Mouse (Mus musculus): Measurements from ENCODE around the gene Cpne4. TPM values are rescaled to one million over a fixed set of nuclear protein-coding genes. Genes with fewer than 3 reads are reported as not detected.

The Cpne4 gene
- total RNA-seq, 2 experiments from 2014 or later: 123 to 148 TPM

DNA sequence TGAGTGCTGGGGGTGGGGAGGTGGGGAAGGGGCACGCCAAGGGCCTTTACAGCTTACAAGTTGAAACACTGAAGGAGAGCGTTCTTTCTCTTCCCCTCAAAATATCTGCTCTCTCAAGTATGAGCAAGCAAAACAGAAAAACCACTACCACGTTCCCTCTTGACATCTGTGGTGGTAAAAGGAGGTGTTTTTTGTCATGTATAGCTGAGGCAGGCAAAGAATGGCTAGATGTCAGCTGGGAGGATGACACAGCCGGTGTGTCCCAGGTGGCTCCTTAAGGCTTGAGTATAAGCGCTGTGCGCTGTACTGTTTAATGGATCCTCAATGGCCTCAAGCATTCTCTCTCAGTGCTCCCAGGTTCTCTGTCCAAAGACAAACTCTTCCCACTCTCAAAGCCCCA lies 331.5 kb downstream of the Cpne4 start:
- no peak for DNase-seq

DNA sequence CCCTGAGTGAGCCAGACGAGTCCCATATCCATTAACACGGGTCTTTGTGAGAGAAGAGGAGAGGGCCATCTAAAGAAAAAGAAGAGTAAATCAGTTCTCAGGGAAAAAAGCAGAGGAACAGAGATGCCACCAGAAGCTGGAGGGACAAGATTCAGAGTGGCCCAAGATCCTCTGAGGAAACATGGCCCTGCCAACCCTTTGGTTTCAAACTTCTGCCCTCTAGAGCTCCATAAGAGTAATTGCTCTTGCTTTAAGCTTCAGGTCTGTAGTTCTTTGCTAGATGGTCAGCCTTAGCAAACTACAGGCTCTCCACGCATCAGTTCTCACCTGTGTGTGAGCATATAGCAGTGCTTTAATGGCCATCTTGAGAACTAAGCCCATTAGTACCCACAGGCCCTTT lies 343.4 kb downstream of the Cpne4 start:
- no peak for DNase-seq

DNA sequence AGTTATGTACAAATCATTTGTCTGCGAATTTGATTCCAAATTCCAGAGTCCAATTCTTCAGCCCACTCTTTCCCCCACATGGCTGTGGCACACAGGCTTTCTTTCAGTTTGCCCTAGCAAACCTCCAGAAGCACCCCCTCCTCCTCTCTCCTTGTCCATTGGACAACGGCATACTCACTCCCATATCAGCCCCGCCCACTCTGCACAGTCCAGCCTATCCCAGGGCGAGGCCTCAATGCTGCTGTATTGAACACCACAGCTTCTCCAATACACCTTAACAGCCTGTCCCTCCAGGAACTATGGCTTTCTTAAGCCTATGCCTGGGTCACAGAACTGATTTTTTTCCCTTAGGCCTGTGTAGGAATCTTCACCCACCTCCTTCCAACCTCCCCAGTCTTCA lies 348.3 kb downstream of the Cpne4 start:
- no peak for DNase-seq

DNA sequence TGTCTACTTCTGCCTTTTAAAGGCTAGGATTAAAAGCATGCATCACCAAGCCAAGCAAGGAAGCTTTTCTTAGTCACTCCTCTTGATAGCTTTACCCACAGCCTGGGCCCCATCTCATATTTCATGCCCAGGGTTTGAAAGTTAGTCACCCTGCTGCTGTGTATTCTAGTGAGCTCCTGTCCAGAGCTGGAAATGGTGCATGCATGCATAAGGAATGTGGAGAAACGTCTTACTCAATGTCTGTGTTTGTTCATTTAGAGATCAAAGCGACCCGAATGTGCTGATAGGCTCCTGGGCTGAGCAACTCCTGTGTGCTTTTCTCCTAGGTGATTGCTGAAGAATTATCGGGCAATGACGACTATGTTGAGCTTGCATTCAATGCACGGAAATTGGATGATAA lies 354.0 kb downstream of the Cpne4 start:
- DNase-seq: no peak

DNA sequence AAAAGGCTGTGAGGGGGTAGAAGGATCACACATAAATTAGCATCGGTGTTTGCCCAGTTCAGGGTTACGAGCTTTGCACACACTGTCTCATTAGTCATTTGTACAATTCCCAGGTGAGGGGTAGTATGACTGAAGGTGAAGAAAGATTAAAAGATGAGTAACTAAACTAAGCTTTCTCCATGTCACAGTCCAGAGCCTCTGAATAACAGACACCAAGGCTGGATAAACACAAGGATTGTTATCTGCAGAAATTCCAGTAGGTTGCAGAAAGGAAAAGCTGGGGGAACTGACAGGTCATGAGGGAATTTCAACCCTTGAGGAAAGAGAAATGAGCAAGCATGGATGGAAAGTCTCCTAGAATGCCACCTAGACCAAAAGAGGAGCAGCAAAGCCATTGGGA lies 354.7 kb downstream of the Cpne4 start:
- DNase-seq: no peak

DNA sequence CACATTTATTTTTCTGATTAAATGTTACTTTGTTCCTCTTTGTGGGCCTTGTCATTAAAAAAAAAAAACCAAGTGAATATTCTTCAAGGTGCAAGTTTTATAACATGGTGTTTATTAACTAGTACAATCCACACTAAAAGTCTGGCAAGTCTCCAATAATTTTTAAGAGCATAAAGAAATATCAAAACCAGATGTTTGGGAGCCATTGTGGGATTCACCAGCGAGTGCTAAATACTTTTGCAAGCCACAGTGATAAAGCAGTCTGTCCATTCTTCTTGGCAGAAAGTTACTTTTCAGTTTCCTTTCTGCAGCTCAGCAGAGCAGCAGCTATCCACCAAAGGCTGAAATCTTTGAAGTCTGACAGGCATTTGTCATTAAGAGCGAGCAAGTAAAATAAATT lies 365.6 kb downstream of the Cpne4 start:
- DNase-seq: no peak

DNA sequence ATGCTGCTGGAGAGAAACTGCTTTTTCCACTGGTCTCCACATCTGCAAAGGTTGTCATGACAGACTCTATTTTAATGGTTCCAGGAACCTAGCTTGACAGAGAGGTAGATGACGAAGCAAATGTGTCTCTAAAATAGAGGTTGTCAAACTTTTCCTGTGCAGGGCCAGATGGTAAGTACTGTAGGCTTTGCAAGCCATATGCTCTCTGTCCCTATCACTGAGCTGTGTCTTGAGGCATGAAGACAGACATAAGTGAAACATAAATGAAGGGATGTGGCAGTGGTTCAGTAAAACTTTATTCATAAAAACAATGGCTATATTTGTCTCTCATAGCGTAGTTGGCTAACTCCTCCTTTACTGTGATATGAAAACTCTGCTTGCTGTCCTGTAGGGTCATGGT lies 366.2 kb downstream of the Cpne4 start:
- no peak for DNase-seq

DNA sequence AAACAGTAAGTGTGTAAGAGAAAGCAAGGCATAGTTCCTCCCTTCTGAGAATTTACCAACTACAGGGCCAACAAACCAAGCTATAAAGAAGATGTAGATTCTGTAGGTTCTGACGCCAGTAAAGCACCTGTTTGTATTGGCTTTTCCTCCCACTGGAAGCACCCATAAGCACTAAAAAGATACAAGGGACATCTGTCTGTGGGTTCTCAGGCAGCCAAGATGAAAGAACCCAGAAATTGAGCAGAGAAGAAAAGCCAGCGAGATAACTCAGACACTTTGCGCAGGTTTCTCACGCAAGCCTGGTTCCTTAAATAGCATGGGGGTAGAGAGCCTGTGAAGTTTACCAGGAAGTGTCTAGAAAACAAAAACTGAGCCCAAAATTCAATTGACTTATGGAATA lies 374.1 kb downstream of the Cpne4 start:
- DNase-seq: no peak

DNA sequence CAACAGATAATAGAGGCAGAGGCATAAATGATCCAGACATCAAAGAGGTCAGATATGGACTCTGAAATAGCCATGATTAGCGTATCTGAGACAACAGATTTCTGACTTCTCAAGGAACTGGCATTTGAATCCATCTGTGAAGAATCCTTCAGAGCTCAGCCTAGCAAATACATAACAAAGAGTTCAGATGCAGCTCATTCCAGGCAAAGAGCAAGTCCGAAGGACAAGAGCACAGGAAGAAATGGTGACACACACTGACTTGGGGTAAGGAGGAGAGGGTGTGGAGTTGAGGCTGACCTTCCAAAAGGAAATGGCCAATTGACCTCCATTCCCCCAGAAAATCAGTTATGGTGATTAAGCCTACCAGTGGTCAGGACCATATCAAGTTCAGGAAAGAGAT lies 375.0 kb downstream of the Cpne4 start:
- DNase-seq: no peak

DNA sequence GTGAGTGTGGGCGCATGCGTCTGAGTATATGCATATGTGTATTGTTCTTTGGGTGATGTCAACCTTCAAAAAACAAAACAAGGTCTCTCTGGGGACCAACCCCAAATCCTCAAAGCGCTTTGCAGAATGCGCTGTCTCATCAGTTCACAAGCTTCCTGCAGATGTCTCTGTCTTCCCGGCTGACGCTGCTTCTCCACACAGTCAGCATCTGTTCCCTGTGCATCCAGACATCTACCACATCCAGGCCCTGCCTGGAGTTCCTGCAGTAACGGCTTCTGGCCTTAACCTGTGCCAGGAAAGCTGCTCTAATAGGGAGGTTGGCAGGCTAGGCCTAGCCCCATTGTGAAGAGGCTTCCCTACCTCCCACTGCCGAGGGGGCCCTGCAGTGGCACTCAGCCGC lies 381.7 kb downstream of the Cpne4 start:
- DNase-seq: peak; percentile 14 to 20

DNA sequence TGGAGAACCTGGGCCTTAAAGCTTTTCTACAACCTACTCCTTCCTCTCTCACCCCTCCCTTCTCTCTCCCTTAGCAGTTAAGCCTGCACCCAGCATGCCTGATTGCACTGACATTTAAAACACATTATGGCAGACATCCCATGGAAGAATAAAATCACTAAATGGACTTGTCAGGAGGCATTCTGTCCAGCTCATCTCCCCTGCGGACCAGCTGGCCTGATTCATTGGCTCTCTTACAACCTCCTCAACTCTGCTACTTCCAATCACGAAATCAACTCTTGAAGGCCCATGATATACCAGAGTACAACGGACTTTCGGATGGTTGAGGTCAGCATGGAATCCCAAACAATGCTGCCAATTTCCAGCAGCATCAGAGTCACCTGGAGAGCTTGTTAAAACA lies 393.3 kb downstream of the Cpne4 start:
- no peak for DNase-seq

DNA sequence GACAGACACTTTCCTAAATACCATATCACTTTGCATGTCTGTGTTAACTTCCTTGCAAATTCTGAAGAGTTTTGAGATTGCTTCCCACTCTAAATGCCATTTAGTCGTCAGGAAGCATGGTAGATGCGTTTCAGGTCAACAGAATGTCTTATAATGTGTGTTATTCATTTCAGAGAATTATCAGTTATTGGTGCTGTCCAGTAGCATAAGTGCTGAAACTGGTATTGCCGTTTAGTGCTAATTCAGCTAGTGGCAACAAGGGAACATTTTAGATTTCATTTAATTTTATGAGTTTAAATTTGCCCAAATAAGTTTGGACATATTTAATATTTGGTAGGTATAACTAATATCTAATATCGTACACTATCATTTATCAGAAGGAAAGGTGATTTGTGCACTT lies 403.5 kb downstream of the Cpne4 start:
- DNase-seq: no peak

DNA sequence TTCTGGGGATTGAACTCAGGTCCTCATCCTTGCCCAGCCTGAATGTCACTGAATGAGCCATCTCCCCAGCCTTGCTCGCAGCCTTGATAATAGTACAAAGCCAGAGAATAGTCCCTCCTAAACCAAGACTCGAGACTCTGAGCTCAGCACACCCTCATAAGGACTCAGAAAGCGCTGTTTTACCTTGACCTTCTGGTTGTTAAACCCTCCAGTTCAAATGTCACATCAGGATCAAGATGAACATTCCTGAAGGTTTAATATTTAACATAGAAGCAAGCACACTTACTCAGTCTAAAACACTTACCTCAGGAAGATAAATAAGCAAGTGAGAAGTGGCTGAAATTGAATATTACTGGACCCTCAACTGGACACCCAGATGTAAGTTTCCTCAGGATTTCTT lies 405.1 kb downstream of the Cpne4 start:
- DNase-seq: no peak

DNA sequence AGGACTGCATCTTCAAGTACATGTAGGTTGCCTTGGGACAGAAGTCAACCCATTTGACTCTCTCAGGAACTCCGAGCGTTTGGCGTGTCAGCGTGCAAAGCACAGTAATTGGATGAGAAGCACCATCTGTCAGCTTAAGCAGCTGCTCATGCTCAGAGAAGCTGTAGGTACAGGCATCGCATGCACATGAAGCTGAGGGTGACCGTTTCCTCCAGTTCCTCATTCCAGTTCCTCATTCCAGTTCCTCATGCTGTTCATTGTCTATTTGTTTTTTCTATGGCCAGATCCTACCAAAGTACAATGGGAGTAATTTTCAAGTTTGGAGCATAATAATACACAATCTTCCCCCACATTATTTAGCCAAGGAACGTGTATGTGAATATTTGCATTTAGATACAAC lies 425.7 kb downstream of the Cpne4 start:
- DNase-seq: no peak

DNA sequence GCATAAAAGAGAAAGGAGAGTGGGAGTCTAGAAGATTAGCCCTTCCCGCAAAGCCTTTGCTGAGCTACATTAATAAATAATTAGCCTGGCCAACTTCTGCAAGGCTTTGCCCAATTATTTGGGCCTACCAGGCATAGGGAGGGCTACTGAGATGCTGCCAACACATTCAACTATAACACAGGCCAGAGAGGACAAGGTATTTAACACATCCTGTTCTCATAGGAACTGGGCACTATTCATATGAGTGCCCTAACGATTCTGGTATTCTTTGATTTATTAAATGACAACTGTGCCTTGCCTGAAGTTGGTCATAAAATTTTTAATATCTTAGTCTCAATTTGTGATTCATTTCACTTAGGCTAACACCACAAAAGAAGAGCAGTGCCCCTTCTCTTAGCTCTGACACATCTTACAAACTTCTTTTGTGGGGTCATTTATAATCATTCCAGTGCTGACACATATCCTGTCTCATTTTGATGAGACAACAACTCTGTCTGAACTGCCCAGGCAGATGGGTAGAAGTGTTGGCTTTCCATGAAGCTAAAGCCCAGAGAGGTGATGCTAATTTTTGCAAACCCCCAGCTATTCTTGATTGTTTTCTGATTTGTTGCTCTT lies 435.0 kb downstream of the Cpne4 start:
- no peak for DNase-seq

DNA sequence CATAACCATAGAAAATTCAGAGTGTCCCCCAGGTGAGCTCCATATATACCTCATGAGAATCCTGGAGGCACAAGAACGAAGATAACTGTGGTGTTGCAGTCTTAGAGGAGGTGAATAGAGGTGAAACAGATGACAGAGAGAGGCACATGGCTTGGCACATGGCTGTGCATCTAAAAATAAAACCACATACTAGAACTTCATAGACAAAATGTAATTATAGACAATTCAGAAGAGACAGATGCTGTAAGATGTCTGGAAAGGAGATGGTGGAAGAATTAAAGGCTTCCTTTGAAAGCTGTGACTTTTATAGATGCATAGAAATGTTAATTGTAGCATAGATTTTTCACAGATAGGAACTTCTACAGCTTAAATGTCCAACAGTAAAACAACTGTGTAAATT lies 451.1 kb downstream of the Cpne4 start:
- no peak for DNase-seq

DNA sequence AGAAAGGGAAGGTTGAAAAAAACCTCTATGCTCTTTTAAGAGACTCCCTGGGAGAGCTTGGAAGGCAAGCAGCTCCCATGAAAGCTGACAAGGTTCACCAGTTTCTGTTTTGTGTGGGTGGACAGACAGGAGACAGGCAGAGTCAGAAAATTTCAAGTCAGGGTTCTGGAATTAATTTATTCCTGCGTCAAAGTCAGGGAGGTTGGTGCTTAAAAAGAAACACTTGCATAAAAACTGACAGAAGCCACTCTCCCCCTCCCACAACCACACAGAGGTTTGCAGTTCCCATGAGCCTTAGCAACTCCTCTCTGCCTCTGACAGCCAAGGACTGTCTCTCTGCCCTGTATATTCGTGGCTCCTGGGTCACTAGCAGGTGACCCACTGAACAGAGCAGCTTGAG lies 463.6 kb downstream of the Cpne4 start:
- DNase-seq: peak in 1 of 2 experiments; percentile 11

DNA sequence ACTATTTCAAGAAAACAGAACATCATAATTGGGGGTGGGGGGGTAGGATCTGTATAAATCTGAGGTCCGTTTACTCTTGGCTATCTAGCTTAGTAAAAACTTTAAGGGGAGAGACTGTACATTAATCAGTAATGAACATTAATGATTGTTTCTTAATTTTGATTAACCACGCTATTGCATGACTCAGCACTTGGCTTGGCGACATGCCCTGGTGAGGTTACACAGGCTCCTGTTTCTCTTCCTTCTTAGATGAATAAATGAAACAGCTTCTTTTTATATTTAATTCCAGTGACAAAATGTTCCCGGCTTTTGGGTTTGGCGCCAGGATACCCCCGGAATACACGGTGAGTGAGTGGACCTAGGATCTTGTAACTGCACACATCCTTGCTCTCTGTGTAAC lies 471.1 kb downstream of the Cpne4 start:
- peak in 1 of 2 experiments; percentile 14 for DNase-seq

DNA sequence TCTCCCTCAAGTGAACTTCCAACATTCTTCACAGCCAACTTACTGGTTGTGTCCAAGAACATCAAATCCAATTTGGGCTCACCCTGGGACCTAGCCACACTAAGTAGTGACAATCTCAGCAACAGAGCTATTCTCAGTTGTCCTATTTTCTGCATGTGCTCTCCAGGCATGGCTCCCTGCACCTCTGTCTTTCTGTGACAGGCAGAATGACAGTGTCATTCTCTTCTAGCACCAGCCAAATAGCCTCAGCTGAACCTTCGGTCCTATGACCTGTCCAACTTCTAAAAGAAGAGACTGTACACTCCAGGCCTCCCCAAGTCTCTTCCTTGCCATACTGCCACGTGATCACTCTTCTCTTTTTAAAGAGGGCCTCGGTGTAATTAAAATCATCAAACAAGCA lies 481.2 kb downstream of the Cpne4 start:
- DNase-seq: no peak

DNA sequence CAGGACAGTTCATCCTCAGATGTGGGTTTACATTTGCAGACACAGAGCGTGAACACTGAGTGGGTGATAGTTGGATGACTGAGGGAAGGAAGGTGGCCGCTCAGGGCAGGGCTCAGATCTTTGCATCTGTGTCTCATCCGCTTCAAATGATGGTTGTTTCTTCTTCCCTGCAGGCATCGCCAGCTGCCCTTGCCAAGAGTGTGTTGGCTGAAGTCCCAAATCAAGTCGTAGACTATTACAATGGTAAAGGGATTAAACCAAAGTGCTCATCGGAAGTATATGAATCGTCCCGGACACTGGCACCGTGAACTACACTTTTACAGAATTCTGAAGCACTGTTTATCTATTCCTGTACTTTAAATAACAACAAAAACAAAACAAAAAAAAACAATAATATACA lies 485.5 kb downstream of the Cpne4 start:
- peak in 1 of 2 experiments; percentile 7 for DNase-seq

DNA sequence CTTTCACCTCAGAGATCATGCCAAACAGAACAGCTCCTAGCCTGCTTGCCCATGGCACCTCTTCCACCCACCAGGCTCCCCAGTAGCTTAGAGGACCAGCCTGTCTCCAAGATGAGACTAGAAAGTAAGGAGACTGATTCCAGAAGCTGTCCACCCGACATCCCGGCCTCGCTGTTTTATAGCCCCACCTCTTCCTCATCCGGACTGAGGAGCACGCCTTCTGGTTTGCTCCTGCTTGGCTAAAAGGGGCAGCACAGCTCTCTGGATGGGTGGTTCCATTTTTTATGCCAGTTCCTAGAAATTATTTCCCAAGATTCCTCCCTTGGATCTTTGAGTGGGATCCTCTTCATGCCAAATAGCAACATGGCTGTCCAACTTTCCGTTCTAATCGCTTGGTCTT lies 486.6 kb downstream of the Cpne4 start:
- DNase-seq: no peak

DNA sequence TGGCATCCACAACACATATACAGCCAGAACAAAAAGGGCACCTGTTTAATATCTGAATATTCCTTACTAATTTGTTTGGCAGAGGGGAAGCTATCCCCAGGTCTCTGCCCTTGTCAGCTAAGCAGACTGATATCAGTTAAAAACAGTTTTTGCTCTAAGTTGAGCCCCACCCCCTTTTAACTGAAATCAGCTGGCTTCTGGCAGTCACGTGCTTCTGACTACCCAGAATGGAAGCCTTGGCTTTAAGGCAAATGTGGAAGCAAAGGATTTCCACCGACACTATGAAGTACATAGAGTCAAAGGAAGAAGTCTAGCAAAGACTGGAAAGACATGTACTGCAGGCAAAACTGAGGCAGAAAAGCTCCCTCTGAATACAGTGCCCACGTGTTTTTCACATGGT lies 490.8 kb downstream of the Cpne4 start:
- DNase-seq: no peak

DNA sequence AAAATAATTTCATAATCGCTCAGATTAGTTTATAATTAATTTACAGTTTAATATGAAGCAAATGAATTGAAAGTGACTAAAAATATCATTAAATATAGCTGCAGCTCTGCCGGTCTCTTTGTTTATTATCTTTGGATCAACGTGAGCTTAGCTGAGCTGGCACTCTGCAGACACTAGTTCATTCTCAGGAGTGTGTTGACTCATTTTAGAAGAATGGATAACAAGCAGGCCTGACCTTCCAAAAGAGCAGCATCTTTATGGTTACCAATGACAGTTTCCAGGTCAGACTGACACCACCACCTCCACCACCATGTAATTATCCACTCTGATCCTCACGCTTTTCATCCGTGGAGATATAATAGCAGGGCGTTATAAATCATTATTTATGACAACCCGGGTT lies 498.9 kb downstream of the Cpne4 start:
- DNase-seq: no peak

DNA sequence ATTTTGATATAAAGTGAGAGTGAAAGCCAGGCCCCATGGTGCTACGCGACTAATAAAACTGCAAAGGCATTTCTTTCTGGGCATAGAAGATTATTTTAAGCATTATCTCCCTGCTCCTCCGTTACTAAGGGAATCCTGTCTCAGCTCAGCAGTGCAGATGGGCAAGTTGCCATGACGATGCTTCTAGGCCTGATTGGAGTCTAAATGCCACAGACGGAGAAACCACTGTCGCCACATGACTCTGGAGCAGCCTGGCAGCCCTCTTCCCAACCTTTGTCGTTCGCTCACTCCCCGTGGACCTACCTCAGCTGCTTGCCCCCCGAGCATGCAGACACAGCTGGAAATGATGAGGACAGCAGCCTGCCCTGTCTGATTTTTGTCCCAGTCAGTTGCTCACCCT lies 501.3 kb downstream of the Cpne4 start:
- peak; percentile 50 to 53 for DNase-seq

DNA sequence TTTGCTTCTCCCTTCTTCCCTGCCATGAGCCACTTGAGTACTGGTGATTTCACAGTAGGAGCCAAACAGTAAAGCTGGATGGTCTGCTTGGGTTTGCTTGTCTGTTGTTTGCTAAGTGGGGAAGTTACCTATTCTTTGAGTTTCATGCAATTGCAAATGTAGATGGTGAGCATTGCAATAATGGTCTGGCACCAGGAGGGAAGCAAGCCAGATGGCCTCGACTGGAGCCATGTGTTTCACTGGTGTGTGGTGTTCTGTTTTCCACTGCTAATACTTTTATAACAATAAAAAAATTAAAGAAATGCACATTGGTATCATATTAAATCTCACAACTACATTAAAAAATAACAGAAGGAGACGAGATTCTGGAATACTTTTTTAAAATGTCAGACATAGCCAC lies 502.6 kb downstream of the Cpne4 start:
- peak; percentile 21 to 36 for DNase-seq
